Mouse (Mus musculus) intestine, embryonic 15.5 days (tissue): Measurements from ENCODE around the gene 7530416G11Rik. TPM values are rescaled to one million over a fixed set of nuclear protein-coding genes. Genes with fewer than 3 reads are reported as not detected.

Experiments used
- ATAC-seq: fragments of 200-750 bp; cut with Nextera tagmentation; 2 replicates; pipeline ENCODE4 v1.8.0; 2017; ENCODE audit warnings: moderate TSS enrichment, moderate library complexity
- H3K27ac ChIP-seq: fragments of 300-500 bp; sonication (generic); 2 replicates; pipeline ENCODE4 v1.5.1; 2015; ENCODE audit warnings: mild to moderate bottlenecking, inconsistent platforms
- H3K27me3 ChIP-seq: fragments of 300-500 bp; sonication (generic); replicated peaks from 2 replicates; pipeline ENCODE4 v1.6.1; 2015; ENCODE audit warnings: inconsistent platforms
- H3K36me3 ChIP-seq: fragments of 300-500 bp; sonication (generic); 2 replicates; pipeline ENCODE4 v1.6.1; 2015; ENCODE audit warnings: inconsistent platforms
- H3K4me1 ChIP-seq: fragments of 300-500 bp; sonication (generic); replicated peaks from 2 replicates; pipeline ENCODE4 v1.6.1; 2015; ENCODE audit warnings: inconsistent platforms
- H3K4me2 ChIP-seq: fragments of 300-500 bp; sonication (generic); replicated peaks from 2 replicates; pipeline ENCODE4 v1.6.1; 2015; ENCODE audit warnings: mild to moderate bottlenecking, inconsistent platforms
- H3K4me3 ChIP-seq: fragments of 300-500 bp; sonication (generic); replicated peaks from 2 replicates; pipeline ENCODE4 v1.5.1; 2015; ENCODE audit warnings: inconsistent platforms
- H3K9ac ChIP-seq: fragments of 300-500 bp; sonication (generic); 2 replicates; pipeline ENCODE4 v1.6.1; 2015; ENCODE audit warnings: inconsistent platforms
- H3K9me3 ChIP-seq: fragments of 300-500 bp; sonication (generic); 2 replicates; pipeline ENCODE4 v1.6.1; 2016; ENCODE audit warnings: inconsistent platforms
- WGBS: fragments of 180-500 bp; shearing (Covaris S2); methylation state at CpG from one replicate; pipeline ENCODE4 v1.1.7; 2015; 5-methylcytosine and 5-hydroxymethylcytosine counted together
- polyA plus RNA-seq: library from polyadenylated mRNA; unstranded; fragments of >200 nt; fragmentation: Nextera tagmentation; extraction: Ambion mirVana; gene quantifications from 2 replicates; pipeline ENCODE4 v1.2.1, GENCODE M21; 2015

Gene 7530416G11Rik
- polyA plus RNA-seq, 1 experiment from 2014 or later = not detected

GRCm38 (mm10) chr15:85477584-85477983 is 25.4 kb downstream of the 7530416G11Rik start:
- Histone ChIP-seq H3K36me3 (no peaks in the 10 kb centered on the region), H3K4me1 (no peaks in the 10 kb centered on the region), H3K27me3 (no peaks in the 10 kb centered on the region), H3K9me3 (no peaks in the 10 kb centered on the region), H3K4me2 (no peak overlapping the region), H3K4me3 (no peak overlapping the region), H3K27ac (no peak overlapping the region), H3K9ac (no peak overlapping the region)
- WGBS = 16% methylated on average over 1 of the region's 1 CpGs
- no peak for ATAC-seq

GRCm38 (mm10) chr15:85474697-85475096 is 28.3 kb downstream of the 7530416G11Rik start:
- H3K9ac ChIP-seq = no peak overlapping the region
- 70% methylated on average over 3 of the region's 3 CpGs for WGBS
- H3K36me3 ChIP-seq = no peaks in the 10 kb centered on the region
- no peak overlapping the region for H3K4me3 ChIP-seq
- no peak for ATAC-seq
- no peaks in the 10 kb centered on the region for H3K9me3 ChIP-seq
- H3K4me1 ChIP-seq = no peaks in the 10 kb centered on the region
- H3K4me2 ChIP-seq = no peak overlapping the region
- no peak overlapping the region for H3K27ac ChIP-seq
- H3K27me3 ChIP-seq = no peaks in the 10 kb centered on the region

DNA sequence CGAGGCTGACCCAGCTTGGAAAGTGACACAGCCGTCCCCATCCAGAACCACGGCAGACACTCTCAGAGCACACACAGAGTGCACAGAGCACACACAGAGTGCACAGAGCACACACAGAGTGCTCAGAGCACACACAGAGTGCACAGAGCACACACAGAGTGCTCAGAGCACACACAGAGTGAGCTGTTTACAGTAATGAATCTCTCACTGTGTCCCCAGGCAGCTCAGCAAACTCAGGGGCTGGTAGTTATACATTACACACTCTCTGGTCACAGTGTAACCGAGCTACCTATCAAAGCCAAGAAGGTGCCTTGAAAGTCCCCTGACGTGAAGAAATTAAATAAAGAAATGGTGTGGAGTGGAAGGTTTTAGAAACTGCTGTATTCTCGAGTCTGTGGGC is 33.6 kb downstream of the 7530416G11Rik start:
- WGBS = 72% methylated on average over 6 of the region's 6 CpGs
- H3K9me3 ChIP-seq = no peaks in the 10 kb centered on the region
- ATAC-seq = no peak
- H3K4me3 ChIP-seq = no peak overlapping the region
- H3K27ac ChIP-seq = no peak overlapping the region
- H3K36me3 ChIP-seq = peaks cover 3% of the 10 kb centered on the region; the same call in 1 of the 2 replicates
- no peak overlapping the region for H3K4me2 ChIP-seq
- H3K27me3 ChIP-seq = no peaks in the 10 kb centered on the region
- H3K4me1 ChIP-seq = no peaks in the 10 kb centered on the region
- no peak overlapping the region for H3K9ac ChIP-seq

- H3K4me1 ChIP-seq = no peaks in the 10 kb centered on the region
- H3K36me3 ChIP-seq = peaks cover 8% of the 10 kb centered on the region; the same call in 1 of the 2 replicates
- H3K27me3 ChIP-seq = no peaks in the 10 kb centered on the region
- H3K4me3 ChIP-seq = no peak overlapping the region
- ATAC-seq = no peak
- no peak overlapping the region for H3K4me2 ChIP-seq
- WGBS = 92% methylated on average over 5 of the region's 5 CpGs
- no peaks in the 10 kb centered on the region for H3K9me3 ChIP-seq
- no peak overlapping the region for H3K27ac ChIP-seq
- no peak overlapping the region for H3K9ac ChIP-seq
Measured at GRCm38 (mm10) chr15:85466456-85467067, 36.5 kb downstream of the 7530416G11Rik start.

DNA sequence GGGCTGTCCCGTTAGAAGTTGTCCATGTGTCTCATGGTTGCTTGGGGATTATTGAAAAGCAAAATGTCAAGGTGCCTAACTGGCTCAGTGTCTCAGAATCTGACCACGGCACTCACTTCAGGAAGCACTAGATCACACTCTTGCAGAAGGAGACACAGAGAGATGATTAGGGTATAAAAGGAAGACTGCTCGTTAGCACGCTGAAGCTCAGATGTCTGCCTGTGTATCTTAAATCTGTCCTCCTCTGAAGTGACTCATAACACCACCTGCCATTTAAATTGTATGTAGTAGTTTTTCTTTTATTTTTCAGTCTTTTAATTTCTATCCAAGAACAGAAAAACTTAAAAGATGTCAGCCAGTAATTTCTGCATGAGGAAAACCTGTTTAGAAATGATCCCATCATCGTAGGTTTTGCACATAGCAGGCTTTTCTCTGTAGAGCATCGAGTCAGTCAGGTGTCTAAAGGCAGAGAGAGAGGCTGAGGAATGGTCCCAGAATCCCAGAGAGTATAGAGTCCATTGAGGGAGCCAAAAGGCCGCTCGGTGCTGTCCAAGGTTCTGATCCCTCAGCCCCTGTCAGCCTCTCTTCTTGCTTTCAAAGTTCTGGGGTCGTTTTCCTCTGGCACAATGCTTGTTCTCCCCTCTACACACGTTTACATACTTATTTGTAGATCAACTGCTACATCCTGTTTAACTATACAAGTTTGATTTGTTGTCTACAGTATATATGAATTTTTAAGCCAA is 38.0 kb downstream of the 7530416G11Rik start:
- peaks cover 8% of the 10 kb centered on the region; the same call in 1 of the 2 replicates for H3K36me3 ChIP-seq
- 66% methylated on average over 10 of the region's 10 CpGs for WGBS

GRCm38 (mm10) chr15:85464190-85464589 is 38.8 kb downstream of the 7530416G11Rik start:
- no peaks in the 10 kb centered on the region for H3K4me1 ChIP-seq
- no peaks in the 10 kb centered on the region for H3K27me3 ChIP-seq
- no peak overlapping the region for H3K9ac ChIP-seq
- 31% methylated on average over 5 of the region's 5 CpGs for WGBS
- no peaks in the 10 kb centered on the region for H3K9me3 ChIP-seq
- no peak for ATAC-seq
- peaks cover 8% of the 10 kb centered on the region; the same call in 1 of the 2 replicates for H3K36me3 ChIP-seq
- H3K4me3 ChIP-seq = no peak overlapping the region
- H3K27ac ChIP-seq = no peak overlapping the region
- no peak overlapping the region for H3K4me2 ChIP-seq

More for the DNA sequence above, 38.0 kb downstream of the 7530416G11Rik start:
- Histone ChIP-seq H3K4me1 (no peaks in the 10 kb centered on the region), H3K4me3 (no peak overlapping the region), H3K9me3 (no peaks in the 10 kb centered on the region), H3K4me2 (no peak overlapping the region), H3K27ac (no peak overlapping the region), H3K27me3 (no peaks in the 10 kb centered on the region), H3K9ac (no peak overlapping the region)
- ATAC-seq = no peak

GRCm38 (mm10) chr15:85463027-85463790 is 39.8 kb downstream of the 7530416G11Rik start:
- H3K4me2 ChIP-seq = no peak overlapping the region

DNA sequence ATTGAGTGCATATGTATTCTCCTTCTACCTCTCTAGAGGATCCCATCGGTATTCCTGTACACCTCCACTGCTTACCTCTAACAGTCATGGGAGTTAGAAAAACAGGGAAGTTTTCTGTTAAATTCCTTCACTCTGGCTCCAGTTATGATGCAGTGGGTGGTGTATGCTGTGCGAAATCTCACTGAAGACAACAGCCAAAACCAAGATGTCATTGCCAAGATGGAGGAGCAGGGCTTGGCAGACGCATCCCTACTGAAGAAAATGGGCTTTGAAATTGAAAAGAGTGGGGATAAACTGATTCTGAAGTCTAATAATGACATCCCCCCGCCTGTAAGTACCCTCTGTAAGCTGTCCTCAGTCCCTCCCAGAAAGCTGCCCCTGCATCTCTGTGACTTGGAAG is 40.9 kb downstream of the 7530416G11Rik start:
- Histone ChIP-seq H3K4me1 (no peaks in the 10 kb centered on the region), H3K9me3 (no peaks in the 10 kb centered on the region), H3K27ac (no peak overlapping the region), H3K4me3 (no peak overlapping the region), H3K27me3 (no peaks in the 10 kb centered on the region), H3K36me3 (peaks cover 8% of the 10 kb centered on the region; the same call in 1 of the 2 replicates), H3K9ac (no peak overlapping the region), H3K4me2 (no peak overlapping the region)
- 91% methylated on average over 4 of the region's 4 CpGs for WGBS
- ATAC-seq = no peak

More at GRCm38 (mm10) chr15:85463027-85463790, 39.8 kb downstream of the 7530416G11Rik start:
- H3K4me3 ChIP-seq = no peak overlapping the region
- H3K9me3 ChIP-seq = no peaks in the 10 kb centered on the region
- H3K27me3 ChIP-seq = no peaks in the 10 kb centered on the region
- H3K27ac ChIP-seq = no peak overlapping the region
- ATAC-seq = no peak
- no peaks in the 10 kb centered on the region for H3K4me1 ChIP-seq
- 77% methylated on average over 13 of the region's 13 CpGs for WGBS
- no peak overlapping the region for H3K9ac ChIP-seq
- H3K36me3 ChIP-seq = peaks cover 8% of the 10 kb centered on the region; the same call in 1 of the 2 replicates

DNA sequence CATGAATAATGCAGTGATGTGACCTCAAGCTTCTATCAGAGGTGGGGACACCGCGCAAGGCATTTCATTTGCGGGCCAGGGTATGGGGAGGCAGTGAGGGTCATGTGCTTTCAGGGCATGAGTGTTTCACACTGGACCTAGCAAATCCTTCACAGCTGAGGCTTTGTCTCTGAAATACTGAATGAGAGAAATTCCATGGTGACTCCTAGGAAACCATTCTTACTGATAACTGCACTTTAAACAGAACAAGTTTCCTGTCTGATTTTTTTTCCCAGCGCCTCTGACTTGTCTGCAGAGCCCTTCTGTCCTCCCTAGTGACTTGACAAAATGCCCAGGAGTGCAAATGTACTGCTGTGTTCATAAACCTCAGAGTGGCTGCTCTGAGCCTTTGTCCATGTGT is 41.5 kb downstream of the 7530416G11Rik start:
- WGBS = 78% methylated on average over 4 of the region's 4 CpGs
- Histone ChIP-seq H3K9ac (no peak overlapping the region), H3K27me3 (no peaks in the 10 kb centered on the region), H3K4me2 (no peak overlapping the region), H3K9me3 (no peaks in the 10 kb centered on the region), H3K4me3 (no peak overlapping the region), H3K27ac (no peak overlapping the region), H3K36me3 (peaks cover 8% of the 10 kb centered on the region; the same call in 1 of the 2 replicates), H3K4me1 (no peaks in the 10 kb centered on the region)
- no peak for ATAC-seq

- no peak overlapping the region for H3K27ac ChIP-seq
- no peaks in the 10 kb centered on the region for H3K9me3 ChIP-seq
- no peaks in the 10 kb centered on the region for H3K27me3 ChIP-seq
- no peak for ATAC-seq
- no peak overlapping the region for H3K4me2 ChIP-seq
- no peak overlapping the region for H3K9ac ChIP-seq
- H3K4me1 ChIP-seq = no peaks in the 10 kb centered on the region
- 63% methylated on average over 4 of the region's 4 CpGs for WGBS
- H3K4me3 ChIP-seq = no peak overlapping the region
- 0 out of 2 replicates have a peak, but pooled peaks cover 6% of the 10 kb centered on the region for H3K36me3 ChIP-seq
Measured at GRCm38 (mm10) chr15:85458631-85459082, 44.4 kb downstream of the 7530416G11Rik start.

DNA sequence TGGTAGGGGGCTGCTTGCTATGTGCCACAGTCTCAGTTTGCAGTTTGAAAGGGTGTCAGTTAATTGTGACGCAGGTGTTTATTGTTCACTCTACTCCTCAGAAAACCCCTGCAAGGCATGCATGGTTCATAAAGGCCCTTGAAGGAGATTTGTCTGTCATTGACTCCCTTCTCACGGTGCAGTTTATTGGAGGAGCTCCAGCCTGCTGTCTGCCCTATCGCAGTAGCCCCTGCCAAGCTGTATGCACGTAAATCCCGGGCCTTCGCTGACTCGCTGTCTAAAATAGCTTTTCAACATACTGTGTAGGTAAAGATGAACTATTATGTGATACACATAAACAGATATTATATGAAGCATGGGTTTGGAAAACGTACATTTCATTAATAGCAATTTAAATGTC is 45.2 kb downstream of the 7530416G11Rik start:
- no peak for ATAC-seq
- Histone ChIP-seq H3K9ac (no peak overlapping the region), H3K4me3 (no peak overlapping the region), H3K4me1 (no peaks in the 10 kb centered on the region), H3K36me3 (0 out of 2 replicates have a peak, but pooled peaks cover 6% of the 10 kb centered on the region), H3K9me3 (no peaks in the 10 kb centered on the region), H3K27ac (no peak overlapping the region), H3K4me2 (no peak overlapping the region), H3K27me3 (no peaks in the 10 kb centered on the region)
- WGBS = 78% methylated on average over 8 of the region's 8 CpGs

GRCm38 (mm10) chr15:85456891-85457290 is 46.1 kb downstream of the 7530416G11Rik start:
- H3K27me3 ChIP-seq = no peaks in the 10 kb centered on the region
- no peak overlapping the region for H3K4me3 ChIP-seq
- no peak overlapping the region for H3K27ac ChIP-seq
- H3K4me1 ChIP-seq = no peaks in the 10 kb centered on the region
- H3K9ac ChIP-seq = no peak overlapping the region
- no peaks in the 10 kb centered on the region for H3K9me3 ChIP-seq
- H3K4me2 ChIP-seq = no peak overlapping the region
- no peak for ATAC-seq
- no peaks in the 10 kb centered on the region for H3K36me3 ChIP-seq
- WGBS = 84% methylated on average over 8 of the region's 8 CpGs
